Mouse (Mus musculus): ENCODE results near the gene Rps2.

GRCm38 (mm10) chr17:24723122-24723880, 5.4 kb downstream of the Rps2 start:
- TF ChIP-seq POLR2A (IDR thresholded peaks at IDR 0.05; ENCODE audit: control insufficient read depth, low read depth, low read length) (no peak), CTCF (IDR thresholded peaks at IDR 0.05; ENCODE audit: control insufficient read depth, insufficient read depth, insufficient replicate concordance, low read depth, low read length) (no peak)

Measured in testis, adult 2 months (tissue).